Mouse (Mus musculus) adrenal gland, postnatal 4 days (tissue): ENCODE data around the gene Tln2. TPM values are rescaled to one million over a fixed set of nuclear protein-coding genes. Genes with fewer than 3 reads are reported as not detected.

ENCODE experiments used
- DNase-seq, 2 experiments: peaks; one replicate each; pipeline ENCODE4 v3.0.0; 2021 to 2022; ENCODE audit warnings: low spot score in 2 of 2, mixed read lengths in 2 of 2
- total RNA-seq, 2 experiments: library from RNA; stranded (reverse); gene quantifications; 2 replicates each; pipeline ENCODE4 v1.2.3; 2021

Tln2 gene
- total RNA-seq, 2 experiments from 2014 or later = 42.4 to 46.0 TPM

DNA sequence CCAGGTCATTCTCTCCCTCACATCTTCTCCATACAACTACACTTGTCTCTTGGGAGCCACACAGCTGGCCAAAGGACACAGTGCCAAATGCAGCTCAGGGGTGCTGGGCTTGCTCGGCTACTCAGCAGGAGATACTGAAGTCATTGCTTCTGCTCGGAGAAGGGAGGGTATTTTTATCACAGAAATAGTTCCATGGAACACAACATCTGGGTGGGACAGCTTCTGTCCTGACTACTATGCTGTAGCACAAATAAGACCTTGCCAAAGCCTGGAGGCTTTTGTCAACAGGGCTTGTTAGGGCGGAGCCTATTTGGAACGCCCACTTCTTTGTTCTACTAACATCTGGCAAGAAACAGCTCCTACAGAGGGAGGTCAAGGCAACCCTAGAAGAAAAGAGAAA is 10.2 kb downstream of the Tln2 start:
- no peak for DNase-seq

- DNase-seq = no peak
Observed at GRCm38 (mm10) chr9:67546650-67547049, 12.9 kb downstream of the Tln2 start.

- DNase-seq = no peak
Observed at GRCm38 (mm10) chr9:67545794-67546193, 13.7 kb downstream of the Tln2 start.

- DNase-seq = no peak
Observed at GRCm38 (mm10) chr9:67544783-67545182, 14.7 kb downstream of the Tln2 start.

DNA sequence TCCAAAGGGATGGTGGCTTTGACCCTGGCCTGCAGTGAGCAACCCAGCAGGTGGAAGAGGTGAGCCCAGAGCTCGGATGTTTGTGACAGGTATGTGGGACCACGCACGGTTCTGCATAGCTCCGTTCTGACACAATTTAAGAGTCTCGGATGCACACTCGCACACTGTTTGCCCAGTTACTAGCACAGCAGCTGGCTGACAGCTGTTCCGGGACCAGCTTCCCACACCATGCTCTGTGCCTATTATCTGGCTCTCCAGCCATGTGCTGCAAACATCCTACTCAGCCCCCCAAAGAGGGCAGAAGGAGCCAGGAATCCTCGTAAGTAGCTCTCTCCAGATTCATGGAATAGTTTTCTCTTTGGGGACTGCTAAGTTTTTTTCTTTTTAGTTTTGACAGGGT is 17.6 kb downstream of the Tln2 start:
- DNase-seq = no peak

GRCm38 (mm10) chr9:67539776-67540706 is 19.5 kb downstream of the Tln2 start:
- DNase-seq = no peak

- DNase-seq = no peak
Observed at GRCm38 (mm10) chr9:67534420-67534819, 25.1 kb downstream of the Tln2 start.

GRCm38 (mm10) chr9:67533260-67533659 is 26.2 kb downstream of the Tln2 start:
- no peak for DNase-seq

DNA sequence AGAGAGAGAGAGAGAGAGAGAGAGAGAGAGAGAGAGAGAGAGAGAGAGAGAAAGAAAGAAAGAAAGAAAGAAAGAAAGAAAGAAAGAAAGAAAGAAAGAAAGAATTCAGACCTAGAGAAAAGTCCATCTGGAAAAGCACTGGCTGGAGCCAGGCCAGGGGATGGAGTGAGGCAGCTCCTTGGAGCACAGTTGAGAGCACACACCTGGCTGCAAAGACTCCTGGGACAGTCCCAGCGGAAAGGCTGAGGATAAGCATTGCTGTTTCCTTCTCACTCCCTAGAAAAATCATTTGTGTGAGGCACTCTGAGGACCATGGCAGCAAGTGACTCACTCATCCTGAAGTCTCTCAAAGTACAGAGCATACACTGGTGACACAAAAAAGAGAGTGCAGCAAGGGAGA is 26.9 kb downstream of the Tln2 start:
- no peak for DNase-seq

- DNase-seq = no peak
Observed at GRCm38 (mm10) chr9:67529600-67529999, 29.9 kb downstream of the Tln2 start.

- DNase-seq = no peak
Observed at GRCm38 (mm10) chr9:67527726-67528125, 31.8 kb downstream of the Tln2 start.

DNA sequence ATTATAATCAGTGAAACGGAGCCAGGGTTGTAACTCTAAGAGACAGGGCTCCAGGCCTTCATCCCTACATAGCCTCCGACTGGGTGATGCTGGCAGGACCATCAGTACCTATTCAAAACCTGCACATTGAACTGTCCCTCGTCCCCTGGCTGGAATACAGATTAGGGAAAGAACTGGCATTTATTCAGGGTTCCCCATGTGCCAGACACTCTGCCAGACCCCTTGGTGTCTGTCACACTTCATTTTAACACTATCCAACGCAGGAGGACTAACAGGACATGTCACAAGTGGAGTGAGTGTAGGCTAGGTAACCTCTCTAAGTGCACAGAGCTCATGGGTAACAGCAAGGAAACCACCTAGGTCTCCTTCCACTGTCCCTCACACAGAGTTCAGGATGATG is 37.8 kb downstream of the Tln2 start:
- DNase-seq = no peak

GRCm38 (mm10) chr9:67509510-67509909 is 50.0 kb downstream of the Tln2 start:
- no peak for DNase-seq

GRCm38 (mm10) chr9:67504669-67505260 is 54.7 kb downstream of the Tln2 start:
- no peak for DNase-seq

DNA sequence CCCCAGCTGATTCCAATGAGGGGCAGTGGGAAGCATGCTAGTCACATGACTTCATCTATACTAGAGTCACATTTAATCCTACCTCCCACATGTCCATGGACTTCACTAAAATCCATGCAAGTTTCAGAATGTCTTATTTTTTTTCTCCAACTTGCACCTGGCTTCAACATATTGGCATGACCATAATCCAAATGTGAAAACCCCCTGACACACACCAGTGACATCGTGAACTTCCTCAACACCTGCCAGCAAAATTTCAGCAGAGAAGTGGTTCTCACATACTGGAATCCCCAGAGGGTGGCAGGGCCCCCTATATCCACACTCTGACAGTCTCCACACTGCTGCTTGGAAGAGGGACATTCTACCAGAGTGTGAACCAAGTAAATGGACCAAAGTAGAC is 57.7 kb downstream of the Tln2 start:
- DNase-seq = no peak

DNA sequence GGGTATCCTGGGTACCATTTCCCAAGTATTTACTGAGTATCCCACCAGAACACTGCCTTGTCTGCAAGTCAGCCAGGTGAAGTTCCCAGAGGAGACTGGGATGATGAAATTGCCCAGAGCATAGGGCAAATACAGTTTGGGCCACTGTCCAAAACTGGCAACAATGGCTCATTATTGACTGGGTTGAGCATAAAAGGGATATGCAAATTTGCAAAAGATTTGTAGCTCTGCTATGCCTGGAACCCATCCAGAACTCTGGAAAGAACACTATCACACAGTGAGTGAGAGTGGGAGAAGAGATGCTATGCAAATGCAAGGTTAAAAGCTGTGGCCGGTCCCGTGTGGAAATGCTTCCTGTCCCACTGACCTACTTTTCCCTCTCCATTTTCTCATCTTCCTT is 63.1 kb downstream of the Tln2 start:
- DNase-seq = no peak

DNA sequence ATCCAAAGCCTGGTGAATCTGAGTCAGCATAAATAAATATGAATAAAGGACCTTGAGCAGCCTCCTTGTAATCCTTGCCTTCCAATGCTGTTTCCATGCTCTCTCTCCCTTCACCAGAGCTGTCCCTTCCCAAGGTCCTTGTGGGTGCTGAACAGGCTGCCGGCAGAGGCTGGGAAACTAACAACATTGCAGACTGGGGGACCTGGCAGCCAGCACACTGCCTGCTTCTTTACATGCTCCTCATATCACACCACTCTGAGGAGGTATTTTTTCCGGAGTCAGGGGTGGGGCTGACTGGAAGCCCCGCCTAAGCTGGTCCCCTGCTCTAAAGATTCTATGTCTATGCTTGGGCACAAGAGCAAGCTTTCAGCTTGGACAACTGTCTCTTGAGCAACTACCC is 64.2 kb downstream of the Tln2 start:
- no peak for DNase-seq

- DNase-seq = no peak
Observed at GRCm38 (mm10) chr9:67493876-67494552, 65.5 kb downstream of the Tln2 start.

DNA sequence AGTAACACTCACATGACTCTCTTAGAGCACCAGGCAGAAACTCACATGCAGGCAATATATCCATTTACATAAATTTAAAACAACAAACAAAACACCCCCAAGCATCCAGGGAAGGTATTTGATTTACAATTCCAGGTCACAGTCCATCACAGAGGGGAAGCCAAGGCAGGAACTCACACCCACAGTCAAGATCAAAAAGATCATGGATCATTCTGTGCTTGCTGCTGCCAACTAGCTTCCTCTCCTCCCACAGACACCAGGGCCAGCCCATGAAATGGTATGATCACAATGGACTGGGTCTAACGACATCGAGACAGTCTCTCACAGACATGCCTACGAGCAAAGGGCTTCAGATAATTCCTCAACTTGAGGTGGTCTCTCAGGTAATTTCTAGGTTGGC is 70.1 kb downstream of the Tln2 start:
- DNase-seq = no peak

DNA sequence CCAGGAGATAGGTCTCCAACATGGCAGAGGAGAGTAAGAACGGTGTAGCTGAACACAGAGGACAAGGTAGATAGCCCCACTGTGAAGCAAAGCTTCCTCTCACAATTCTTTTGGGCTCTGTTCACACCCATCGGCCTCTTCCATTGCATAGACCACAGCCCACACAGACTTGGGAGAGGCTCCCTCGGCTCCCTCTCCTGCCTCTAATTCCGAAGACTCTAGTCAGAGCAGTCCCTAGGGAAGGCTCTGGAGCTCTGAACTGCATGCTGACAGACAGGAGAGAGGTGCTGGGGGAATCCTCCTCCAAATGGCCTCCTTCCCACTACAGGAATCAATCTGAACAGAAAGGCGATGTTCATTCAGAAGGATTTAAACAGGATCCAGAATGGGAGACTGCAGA is 72.9 kb downstream of the Tln2 start:
- DNase-seq = no peak

DNA sequence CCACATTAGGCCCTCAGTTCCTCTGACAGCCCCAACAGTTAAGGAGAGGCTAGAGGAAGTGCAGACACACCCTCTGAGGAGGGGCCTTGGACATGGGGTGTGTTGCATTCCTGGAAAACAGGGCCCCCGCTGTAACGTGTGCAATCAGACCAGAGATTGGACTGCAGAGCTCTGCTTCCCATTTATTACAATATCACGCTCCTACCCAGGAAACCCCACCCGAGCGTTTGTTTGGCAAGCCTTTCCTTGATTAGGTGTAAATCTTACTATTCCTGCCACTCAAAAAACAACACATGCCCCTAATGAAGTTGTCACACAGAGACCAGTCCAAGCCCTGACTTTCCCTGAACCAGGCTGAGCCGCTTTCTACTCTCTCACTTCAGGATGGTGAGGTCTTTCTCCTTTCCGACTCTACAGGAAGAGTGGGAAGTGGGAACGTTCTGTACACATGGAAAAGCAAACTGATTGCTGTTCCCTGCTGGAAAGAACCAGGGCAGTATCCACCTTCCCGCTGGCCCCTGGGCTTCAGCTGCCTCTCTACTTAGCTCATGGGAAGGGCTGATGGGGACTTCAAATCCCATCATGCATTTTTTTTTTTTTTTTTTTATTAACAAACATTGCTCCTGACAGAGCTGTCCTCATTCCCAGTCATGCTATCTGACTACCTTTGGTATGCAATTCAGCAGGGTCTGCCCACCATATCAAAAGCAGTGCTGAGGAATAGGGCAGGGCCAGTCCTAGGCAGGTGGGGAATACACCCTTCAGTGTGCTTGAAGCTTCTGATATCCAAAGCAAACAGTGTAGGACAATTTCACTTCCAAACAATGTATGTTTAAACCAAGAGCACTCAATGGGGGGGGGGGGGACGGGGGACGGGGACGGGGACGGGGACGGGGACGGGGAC is 74.1 kb downstream of the Tln2 start:
- no peak for DNase-seq
